Mouse (Mus musculus) gastrocnemius, adult 18-20 months (tissue): ENCODE results near the gene Dars2. TPM values are rescaled to one million over a fixed set of nuclear protein-coding genes. Genes with fewer than 3 reads are reported as not detected.

Experiments used
- total RNA-seq, 2 experiments: library from RNA; stranded (reverse); gene quantifications; 2 replicates each; pipeline ENCODE4 v1.2.3; 2021

The Dars2 gene
- total RNA-seq, 2 experiments from 2014 or later: 12.3 to 14.5 TPM

Other genes with a start within 250 kb of the Dars2 start
- 10 to 100 TPM; 34.3 to 34.8 TPM for gene Rc3h1, start 164.2 kb downstream of the Dars2 start, total RNA-seq
- 1 to 10 TPM in 1 of 2 experiments, under 1 TPM in 1; 0.09 to 1.4 TPM for gene Serpinc1, start 92.1 kb downstream of the Dars2 start, total RNA-seq
- gene Zbtb37, start 35.8 kb downstream of the Dars2 start, total RNA-seq: 1 to 10 TPM; 7.3 to 7.6 TPM
- under 1 TPM; 0.34 to 0.66 TPM for gene Cenpl, start 55 bp upstream of the Dars2 start, total RNA-seq
- 1 to 10 TPM; 7.9 to 9.0 TPM for gene Klhl20, start 60.9 kb upstream of the Dars2 start, total RNA-seq
- not detected for gene Ankrd45, start 72.0 kb upstream of the Dars2 start, total RNA-seq
- gene Tex50, start 88.7 kb upstream of the Dars2 start, total RNA-seq: not detected
- 100 to 1,000 TPM; 128 to 131 TPM for gene Prdx6, start 180.6 kb upstream of the Dars2 start, total RNA-seq